Mouse (Mus musculus) kidney, adult 11 months (tissue): ENCODE data around the gene Paics.
"Not testable (repeated sequence)": the region's sequence is repeated elsewhere in the genome, so short reads cannot be mapped to it uniquely, and the experiment has no call there.

Experiments used
- DNase-seq: peaks from one replicate; pipeline ENCODE4 v3.0.0; 2022

The Paics gene

DNA sequence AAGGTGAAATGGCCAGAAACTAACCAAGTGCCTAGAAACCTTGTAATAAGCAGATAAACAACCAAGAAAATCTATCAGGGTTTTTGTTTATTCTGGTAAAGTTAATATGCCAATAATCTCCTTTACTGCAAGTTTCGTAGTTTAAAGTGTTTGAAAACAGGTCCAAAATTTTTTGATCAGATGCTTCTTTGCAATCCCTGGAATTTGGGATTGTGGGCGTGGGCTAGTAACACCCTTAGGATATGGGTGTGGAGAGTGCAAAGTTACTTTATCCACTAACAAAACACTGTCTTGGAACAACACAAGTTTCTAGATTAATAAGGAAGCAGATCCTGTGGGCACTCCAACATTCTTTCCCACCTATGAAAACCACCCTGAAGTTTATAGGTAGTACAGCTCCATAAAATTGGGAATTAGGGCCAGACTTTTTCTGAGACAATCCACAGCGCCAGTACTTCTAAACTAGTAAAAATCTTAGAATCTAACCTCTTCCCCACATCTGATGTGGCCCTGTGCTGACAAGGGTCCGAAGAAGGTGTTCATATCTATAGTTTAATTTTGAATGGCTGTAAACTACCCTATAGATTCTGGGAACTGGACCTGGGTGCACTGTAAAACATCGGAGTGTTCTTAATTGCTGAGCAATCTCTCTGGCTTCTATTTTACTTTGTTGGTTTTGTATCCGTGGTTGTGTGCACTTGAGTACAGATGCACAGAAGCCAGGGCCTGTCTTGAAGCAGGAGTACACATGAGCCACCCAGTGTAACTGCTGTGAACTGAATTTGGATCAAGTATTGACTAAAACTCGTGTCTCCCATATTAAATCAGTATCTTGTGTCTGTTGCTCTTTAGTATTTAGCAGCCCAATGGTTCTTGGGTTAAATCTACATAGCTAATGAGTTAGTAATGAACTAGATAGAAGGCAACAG, 1.3 kb downstream of the Paics start:
- no peak for DNase-seq

- DNase-seq: no peak
Observed at GRCm38 (mm10) chr5:76953794-76954193, 2.7 kb downstream of the Paics start.

GRCm38 (mm10) chr5:76954271-76954900, 3.3 kb downstream of the Paics start:
- no peak for DNase-seq

GRCm38 (mm10) chr5:76955474-76955873, 4.4 kb downstream of the Paics start:
- no peak for DNase-seq

GRCm38 (mm10) chr5:76957954-76958353, 6.8 kb downstream of the Paics start:
- no peak for DNase-seq

GRCm38 (mm10) chr5:76959587-76959986, 8.5 kb downstream of the Paics start:
- DNase-seq: peak; percentile 22

- DNase-seq: no peak
Observed at GRCm38 (mm10) chr5:76962545-76962944, 11.4 kb downstream of the Paics start.

DNA sequence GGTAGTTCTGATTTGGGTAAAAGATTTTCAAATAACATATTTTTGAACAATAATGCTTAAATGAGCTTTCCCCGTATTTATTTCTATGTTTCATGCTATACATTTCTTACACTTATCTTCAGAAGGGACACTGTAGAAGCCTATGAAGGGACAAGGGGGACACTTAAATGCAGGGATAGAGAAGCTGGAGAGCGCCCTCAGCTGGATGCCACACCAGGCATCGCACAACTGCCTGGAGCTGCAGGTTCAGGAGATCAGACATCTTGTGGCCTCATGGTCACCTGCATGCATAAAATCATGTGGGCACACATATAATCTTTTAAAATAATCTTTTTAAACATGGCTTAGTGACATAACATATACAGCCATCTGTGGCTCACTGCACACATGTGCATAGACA, 13.5 kb downstream of the Paics start:
- DNase-seq: no peak

DNA sequence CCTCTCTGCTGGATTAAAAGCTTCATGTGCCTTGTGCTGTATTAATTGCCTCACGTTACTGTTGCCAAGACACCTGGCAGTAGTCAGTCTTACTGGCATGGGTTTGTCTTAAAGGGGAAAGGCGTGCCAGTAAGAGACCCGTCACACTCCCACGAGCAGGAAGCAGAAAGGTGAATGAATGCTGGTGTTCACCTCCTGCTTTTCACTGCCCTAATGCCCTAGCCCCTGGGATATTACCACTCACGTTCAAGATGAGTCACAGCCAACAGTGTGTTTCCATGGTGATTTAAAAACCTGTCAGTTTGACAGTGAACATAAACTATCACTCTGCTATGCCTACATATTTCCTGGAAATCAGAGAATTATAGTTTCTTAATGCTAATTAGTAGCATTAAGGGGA, 18.1 kb downstream of the Paics start:
- no peak for DNase-seq

DNA sequence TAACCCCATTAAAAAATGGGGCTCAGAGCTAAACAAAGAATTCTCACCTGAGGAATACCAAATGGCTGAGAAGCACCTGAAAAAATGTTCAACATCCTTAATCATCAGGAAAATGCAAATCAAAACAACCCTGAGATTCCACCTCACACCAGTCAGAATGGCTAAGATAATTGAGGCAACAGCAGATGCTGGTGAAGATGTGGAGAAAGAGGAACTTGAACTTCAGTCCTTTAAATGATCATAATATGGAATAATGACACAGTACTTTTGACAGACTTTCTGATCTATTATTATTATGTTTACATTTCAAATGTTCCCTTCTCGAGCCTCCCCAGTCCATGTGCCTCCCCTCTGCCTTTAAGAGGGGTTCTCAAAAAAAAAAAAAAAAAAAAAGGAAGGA, 20.0 kb downstream of the Paics start:
- not testable (repeated sequence) for DNase-seq

DNA sequence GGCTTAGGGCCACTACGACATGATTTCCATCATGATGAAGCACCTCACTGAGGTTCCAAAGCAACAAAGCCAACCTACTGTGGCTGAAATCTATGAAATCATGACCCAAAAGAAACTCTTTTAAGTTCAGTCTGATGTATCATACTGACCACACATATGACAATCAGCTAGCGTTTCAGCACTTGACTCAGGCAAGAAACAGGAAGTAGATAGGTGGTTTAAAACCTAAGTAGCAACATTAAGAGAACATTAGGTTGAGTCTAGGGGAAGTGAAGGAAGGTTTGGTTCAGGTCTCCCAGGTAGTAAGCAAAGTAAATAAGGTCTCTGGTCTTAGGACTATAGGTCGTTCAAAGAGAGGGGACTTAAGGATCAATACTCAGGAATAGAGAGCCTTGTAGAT, 22.4 kb downstream of the Paics start:
- DNase-seq: no peak

GRCm38 (mm10) chr5:76974207-76974553, 23.1 kb downstream of the Paics start:
- no peak for DNase-seq

DNA sequence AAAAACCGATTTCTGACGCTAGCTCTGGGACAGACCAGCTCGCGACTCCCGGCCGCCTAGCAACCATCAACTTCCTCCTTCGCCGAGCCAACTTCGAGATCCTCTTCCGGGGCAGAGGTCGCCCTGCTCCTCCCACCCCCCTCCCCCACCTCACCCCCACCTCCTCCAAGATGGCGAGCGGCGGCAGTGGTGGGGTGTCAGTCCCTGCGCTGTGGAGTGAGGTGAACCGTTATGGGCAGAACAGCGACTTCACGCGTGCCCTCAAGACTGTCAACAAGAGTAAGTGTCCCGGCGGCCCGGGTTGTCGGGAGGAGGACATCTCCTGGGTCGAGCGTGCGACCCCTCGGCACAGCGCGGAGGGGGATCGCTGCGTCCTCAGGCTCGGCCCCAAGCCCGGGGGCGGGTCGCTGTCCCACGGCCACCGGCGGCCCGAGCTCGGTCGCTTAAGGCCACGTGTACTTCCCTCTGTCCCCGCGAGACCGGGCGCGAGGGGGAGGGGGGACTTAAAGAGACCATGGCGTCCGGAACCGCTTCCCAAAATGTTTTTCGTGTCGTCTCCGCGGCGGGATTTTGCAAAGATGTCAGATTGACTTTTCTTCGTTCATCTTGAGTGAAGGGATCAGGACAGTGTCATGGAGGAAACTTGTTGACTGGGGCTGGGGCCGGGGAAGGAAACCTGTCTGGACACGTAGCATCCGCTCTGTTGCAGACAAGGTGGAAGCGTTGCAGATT, 23.6 kb downstream of the Paics start, which contains the start of gene Srp72:
Srp72 (plus strand) TSS at position 130 of the 732 bp plus-strand sequence.
- DNase-seq: peak; percentile 75

DNA sequence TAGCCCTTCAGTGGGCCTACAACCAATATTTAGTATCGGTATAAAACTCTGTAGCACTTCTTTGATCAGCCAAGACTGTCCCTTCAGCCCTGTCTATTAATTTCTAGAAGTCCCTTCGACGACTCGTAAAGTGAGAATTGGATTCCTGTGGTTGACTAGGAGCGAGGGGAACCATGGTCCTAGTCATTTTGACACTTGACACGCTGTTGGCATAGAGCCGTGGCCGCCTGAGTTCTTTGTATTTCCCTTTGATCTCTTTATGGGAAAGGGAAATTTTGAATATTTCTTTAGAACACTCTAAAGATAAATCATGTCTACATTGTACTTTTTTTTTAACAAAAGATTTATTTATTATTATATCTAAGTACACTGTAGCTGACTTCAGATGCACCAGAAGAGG, 24.6 kb downstream of the Paics start:
- DNase-seq: no peak

GRCm38 (mm10) chr5:76984015-76984414, 32.9 kb downstream of the Paics start:
- no peak for DNase-seq

DNA sequence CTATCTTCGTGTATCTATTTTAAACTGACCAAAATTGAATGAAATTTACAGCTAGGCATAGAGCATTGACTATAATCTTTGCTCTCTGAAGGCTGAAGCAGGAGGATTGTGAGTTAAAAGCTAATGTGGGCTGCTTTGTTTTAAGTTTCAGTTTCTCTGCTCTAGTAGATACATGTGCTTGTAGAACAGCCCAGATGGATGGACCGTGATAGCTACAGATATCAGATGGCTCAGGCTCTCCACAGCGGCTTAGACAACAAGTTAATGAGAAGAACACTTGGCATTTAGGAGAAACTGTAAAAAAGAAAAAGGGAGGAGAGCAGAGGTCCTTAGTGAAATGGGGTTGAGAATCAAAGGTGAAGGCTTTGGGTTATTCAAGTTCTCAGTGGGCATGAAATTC, 39.7 kb downstream of the Paics start:
- no peak for DNase-seq

GRCm38 (mm10) chr5:76993174-76993814, 42.2 kb downstream of the Paics start:
- DNase-seq: no peak

DNA sequence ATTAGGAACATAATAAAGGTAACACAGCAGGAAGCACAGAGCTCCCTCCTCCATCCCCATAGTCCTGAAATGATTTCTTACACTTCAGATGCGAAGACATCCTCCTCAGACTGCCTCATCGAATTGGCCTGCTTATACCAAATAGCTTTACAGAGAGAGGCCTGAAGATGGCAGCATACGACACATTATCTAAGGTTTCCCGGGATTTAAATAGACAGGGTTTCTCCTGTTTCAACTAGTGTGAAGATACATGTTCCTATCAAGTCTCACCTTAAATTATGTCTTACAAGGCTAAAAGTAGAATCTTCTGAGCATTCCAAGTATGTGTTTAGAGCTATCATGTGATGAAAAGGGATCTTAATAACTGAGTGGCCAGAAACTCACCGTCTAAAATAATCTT, 47.3 kb downstream of the Paics start:
- no peak for DNase-seq

DNA sequence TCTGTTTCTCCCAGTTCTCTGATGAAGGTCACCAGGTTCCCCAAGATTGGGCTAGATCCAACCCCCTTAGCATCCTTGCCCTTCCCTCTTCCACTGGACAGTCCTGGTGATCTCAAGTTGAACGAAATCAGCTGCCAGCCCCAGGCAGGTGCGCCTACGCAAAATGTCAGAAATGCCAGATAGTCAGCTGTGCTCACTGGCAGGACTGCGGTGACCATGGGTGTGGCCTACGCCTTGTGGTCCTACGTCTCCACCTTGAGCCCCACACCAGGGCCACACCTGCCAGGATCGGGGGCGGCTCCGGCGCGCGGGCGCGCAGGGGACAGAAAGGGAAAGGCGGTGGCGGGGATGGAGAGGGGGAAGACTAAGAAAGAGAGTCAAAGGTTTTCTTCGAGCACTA, 50.1 kb downstream of the Paics start:
- no peak for DNase-seq

- DNase-seq: no peak
Observed at GRCm38 (mm10) chr5:77004051-77004821, 53.1 kb downstream of the Paics start, which contains the start of gene Arl9. TSS of gene Arl9 (plus strand) at chr5:77004055.

GRCm38 (mm10) chr5:77010352-77010751, 59.2 kb downstream of the Paics start:
- DNase-seq: no peak

GRCm38 (mm10) chr5:77011082-77011481, 60.0 kb downstream of the Paics start:
- DNase-seq: no peak
